Mouse (Mus musculus): Measurements from ENCODE around the gene Fbxo46.
A peak's percentile ranks its signal among the peaks of the same experiment; 100 is the strongest.
"Not testable (repeated sequence)": the region's sequence is repeated elsewhere in the genome, so short reads cannot be mapped to it uniquely, and the experiment has no call there.

The Fbxo46 gene

GRCm38 (mm10) chr7:19136673-19137334 is 17.1 kb downstream of the Fbxo46 start:
- DNase-seq = no peak

- DNase-seq = peak; percentile 49 to 83
Measured at GRCm38 (mm10) chr7:19137380-19137779, 17.7 kb downstream of the Fbxo46 start.

GRCm38 (mm10) chr7:19146793-19147192 is 27.1 kb downstream of the Fbxo46 start:
- no peak for DNase-seq

GRCm38 (mm10) chr7:19147497-19148045 is 27.9 kb downstream of the Fbxo46 start:
- no peak for DNase-seq

- no peak for DNase-seq
Measured at GRCm38 (mm10) chr7:19148180-19148874, 28.7 kb downstream of the Fbxo46 start.

- peak; percentile 99 to 100 for DNase-seq
Measured at GRCm38 (mm10) chr7:19148875-19149541, 29.3 kb downstream of the Fbxo46 start, which contains the start of gene Qpctl. TSS of gene Qpctl (minus strand) at chr7:19149291.

- DNase-seq = peak; percentile 98 to 100
Measured at GRCm38 (mm10) chr7:19149626-19150025, 30.0 kb downstream of the Fbxo46 start, which contains the start of gene Snrpd2. TSS of gene Snrpd2 (plus strand) at chr7:19149722.

- not testable (repeated sequence) for DNase-seq
Measured at GRCm38 (mm10) chr7:19151121-19151520, 31.5 kb downstream of the Fbxo46 start.

- no peak for DNase-seq
Measured at GRCm38 (mm10) chr7:19154796-19155195, 35.1 kb downstream of the Fbxo46 start.

GRCm38 (mm10) chr7:19155825-19156475 is 36.3 kb downstream of the Fbxo46 start:
- DNase-seq = peak in 1 of 2 experiments; percentile 43

GRCm38 (mm10) chr7:19157160-19157800 is 37.6 kb downstream of the Fbxo46 start:
- DNase-seq = peak; percentile 92 to 96

GRCm38 (mm10) chr7:19158601-19159000 is 38.9 kb downstream of the Fbxo46 start:
- no peak for DNase-seq

- DNase-seq = no peak
Measured at GRCm38 (mm10) chr7:19159411-19159810, 39.8 kb downstream of the Fbxo46 start.

GRCm38 (mm10) chr7:19160115-19160514 is 40.5 kb downstream of the Fbxo46 start:
- DNase-seq = peak; percentile 16 to 58

- DNase-seq = no peak
Measured at GRCm38 (mm10) chr7:19162928-19163327, 43.3 kb downstream of the Fbxo46 start.

- no peak for DNase-seq
Measured at GRCm38 (mm10) chr7:19163752-19164151, 44.1 kb downstream of the Fbxo46 start.

GRCm38 (mm10) chr7:19164189-19164588 is 44.5 kb downstream of the Fbxo46 start:
- DNase-seq = peak; percentile 13 to 56

GRCm38 (mm10) chr7:19164978-19165377 is 45.3 kb downstream of the Fbxo46 start:
- no peak for DNase-seq

- DNase-seq = no peak
Measured at GRCm38 (mm10) chr7:19165656-19166423, 46.2 kb downstream of the Fbxo46 start, which contains the start of gene Gipr. TSS of gene Gipr (minus strand) at chr7:19166127.

GRCm38 (mm10) chr7:19166990-19167389 is 47.3 kb downstream of the Fbxo46 start:
- DNase-seq = no peak

- DNase-seq = no peak
Measured at GRCm38 (mm10) chr7:19169506-19169905, 49.8 kb downstream of the Fbxo46 start.

All from kidney, postnatal 36 days (tissue).